Mouse (Mus musculus): ENCODE measurements around the gene Tnpo1. TPM values are rescaled to one million over a fixed set of nuclear protein-coding genes. Genes with fewer than 3 reads are reported as not detected.
"Not testable (repeated sequence)": the region's sequence is repeated elsewhere in the genome, so short reads cannot be mapped to it uniquely, and the experiment has no call there.

The Tnpo1 gene
- polyA plus RNA-seq, 1 experiment from 2014 or later, result 20.3 TPM

DNA sequence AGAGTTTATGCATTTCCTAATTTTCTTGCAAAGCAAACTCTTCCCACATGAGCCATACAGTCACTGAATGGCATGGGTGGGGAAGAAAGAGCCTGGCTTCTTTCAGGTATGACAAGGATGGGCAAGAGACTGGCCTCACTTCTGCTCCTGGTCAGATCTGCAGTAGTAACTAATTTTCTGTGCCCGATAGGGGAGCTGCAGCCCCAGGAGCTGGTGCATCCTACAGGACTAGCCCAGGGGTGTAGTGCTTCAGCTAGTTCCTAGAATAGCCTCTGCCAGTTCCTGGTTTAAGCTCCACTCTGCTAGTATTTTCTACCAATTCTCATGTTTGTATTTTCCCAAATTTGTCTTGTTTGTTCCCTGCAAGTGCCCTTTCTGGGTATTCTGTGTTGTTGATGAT, 92.0 kb downstream of the Tnpo1 start:
- H3K9ac ChIP-seq (replicated peaks; ENCODE audit: low read depth), result no peak overlapping the region
- DNase-seq (ENCODE audit: low spot score), result no peak
- no peaks in the 10 kb centered on the region for H3K36me3 ChIP-seq (ENCODE audit: insufficient read depth, low read length)
- TF ChIP-seq CTCF (IDR thresholded peaks at IDR 0.05) (peak; percentile 33), EP300 (IDR thresholded peaks at IDR 0.05) (no peak)
- no peaks in the 10 kb centered on the region for H3K9me3 ChIP-seq (ENCODE audit: low read length)
- no peaks in the 10 kb centered on the region for H3K27me3 ChIP-seq (replicated peaks; ENCODE audit: insufficient read depth, low read length)
- ATAC-seq, result no peak
- no peak overlapping the region for H3K4me2 ChIP-seq (replicated peaks; ENCODE audit: low read depth, low read length)
- no peak overlapping the region for H3K27ac ChIP-seq (ENCODE audit: low read length)
- no peak overlapping the region for H3K4me3 ChIP-seq (ENCODE audit: low read depth, low read length)
- WGBS, result 61% methylated on average over 1 of the region's 1 CpGs
- H3K4me1 ChIP-seq (ENCODE audit: insufficient read depth, low read depth, low read length), result no peaks in the 10 kb centered on the region

DNA sequence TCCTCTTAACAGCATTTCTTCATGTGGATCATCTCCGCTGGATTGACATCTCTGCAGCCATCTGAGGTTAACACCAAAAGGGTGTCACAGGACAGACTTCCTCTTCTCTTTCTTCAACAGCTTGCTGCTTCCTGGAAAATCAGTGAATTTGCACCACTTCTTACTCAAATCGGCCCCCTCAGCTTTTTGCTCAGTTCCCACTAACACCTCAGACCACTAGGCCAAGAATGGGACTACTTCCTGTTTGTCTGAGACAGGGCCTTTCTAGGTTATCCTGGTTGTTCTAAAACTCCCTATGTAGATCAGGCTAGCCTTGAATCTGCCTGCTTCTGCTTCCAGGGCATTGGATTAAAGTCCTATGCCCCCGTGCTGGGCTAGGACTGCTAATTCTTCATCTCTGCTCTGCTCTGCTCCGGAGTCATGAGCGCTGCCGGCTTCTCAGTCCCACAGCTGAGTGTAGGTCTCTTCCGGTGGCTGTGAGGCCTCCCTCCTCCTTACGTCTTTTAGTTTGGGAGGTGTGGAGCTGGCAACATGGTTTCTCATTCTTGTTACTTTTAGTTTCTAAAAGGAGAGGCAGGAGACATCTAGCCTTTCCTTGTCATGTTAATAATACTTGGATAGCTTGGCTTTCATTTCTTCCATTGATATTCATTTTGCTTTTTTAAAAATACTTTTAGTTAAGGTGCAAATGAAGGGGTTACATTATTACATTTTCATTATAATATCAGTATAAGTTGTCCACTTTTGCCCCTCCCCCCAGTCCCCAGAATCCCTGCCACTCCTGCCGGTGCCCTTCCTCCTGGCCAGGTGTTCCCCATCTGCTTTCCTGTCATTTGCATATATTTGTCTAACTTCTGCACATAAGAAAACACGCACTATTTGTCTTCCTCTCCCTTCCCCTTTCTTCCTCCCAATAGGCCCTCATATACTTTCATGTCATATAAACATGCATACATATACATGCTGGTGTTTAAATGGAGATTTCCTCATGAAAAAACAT, 93.4 kb downstream of the Tnpo1 start:
- 68% methylated on average over 10 of the region's 10 CpGs for WGBS
- ATAC-seq (no peak), DNase-seq (ENCODE audit: low spot score) (no peak)
- no peak overlapping the region for H3K4me3 ChIP-seq (ENCODE audit: low read depth, low read length)
- no peak overlapping the region for H3K27ac ChIP-seq (ENCODE audit: low read length)
- TF ChIP-seq EP300 (IDR thresholded peaks at IDR 0.05) (no peak), CTCF (IDR thresholded peaks at IDR 0.05) (no peak)
- H3K27me3 ChIP-seq (replicated peaks; ENCODE audit: insufficient read depth, low read length), result no peaks in the 10 kb centered on the region
- no peaks in the 10 kb centered on the region for H3K36me3 ChIP-seq (ENCODE audit: insufficient read depth, low read length)
- no peak overlapping the region for H3K4me2 ChIP-seq (replicated peaks; ENCODE audit: low read depth, low read length)
- H3K9ac ChIP-seq (replicated peaks; ENCODE audit: low read depth), result no peak overlapping the region
- H3K9me3 ChIP-seq (ENCODE audit: low read length), result no peaks in the 10 kb centered on the region
- no peaks in the 10 kb centered on the region for H3K4me1 ChIP-seq (ENCODE audit: insufficient read depth, low read depth, low read length)

DNA sequence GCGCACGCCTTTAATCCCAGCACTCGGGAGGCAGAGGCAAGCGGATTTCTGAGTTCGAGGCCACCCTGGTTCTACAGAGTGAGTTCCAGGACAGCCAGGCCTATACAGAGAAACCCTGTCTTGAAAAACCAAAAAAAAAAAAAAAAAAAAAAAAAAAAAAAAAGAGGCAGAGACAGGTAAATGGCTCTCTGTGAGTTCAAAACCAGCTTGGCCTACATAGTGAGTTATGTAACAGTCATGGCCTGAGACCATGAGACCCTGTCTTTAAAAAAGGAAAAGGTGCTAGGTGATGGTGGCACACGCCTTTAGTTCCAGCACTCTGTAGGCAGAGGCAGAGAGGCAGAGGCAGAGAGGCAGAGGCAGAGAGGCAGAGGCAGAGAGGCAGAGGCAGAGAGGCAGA, 97.2 kb downstream of the Tnpo1 start:
- not testable (repeated sequence) for H3K4me2 ChIP-seq (replicated peaks; ENCODE audit: low read depth, low read length); H3K36me3 ChIP-seq (ENCODE audit: insufficient read depth, low read length); ATAC-seq; H3K27ac ChIP-seq (ENCODE audit: low read length); DNase-seq (ENCODE audit: low spot score); H3K4me3 ChIP-seq (ENCODE audit: low read depth, low read length); H3K27me3 ChIP-seq (replicated peaks; ENCODE audit: insufficient read depth, low read length); H3K4me1 ChIP-seq (ENCODE audit: insufficient read depth, low read depth, low read length); H3K9ac ChIP-seq (replicated peaks; ENCODE audit: low read depth); H3K9me3 ChIP-seq (ENCODE audit: low read length)
- 97% methylated on average over 6 of the region's 6 CpGs for WGBS

DNA sequence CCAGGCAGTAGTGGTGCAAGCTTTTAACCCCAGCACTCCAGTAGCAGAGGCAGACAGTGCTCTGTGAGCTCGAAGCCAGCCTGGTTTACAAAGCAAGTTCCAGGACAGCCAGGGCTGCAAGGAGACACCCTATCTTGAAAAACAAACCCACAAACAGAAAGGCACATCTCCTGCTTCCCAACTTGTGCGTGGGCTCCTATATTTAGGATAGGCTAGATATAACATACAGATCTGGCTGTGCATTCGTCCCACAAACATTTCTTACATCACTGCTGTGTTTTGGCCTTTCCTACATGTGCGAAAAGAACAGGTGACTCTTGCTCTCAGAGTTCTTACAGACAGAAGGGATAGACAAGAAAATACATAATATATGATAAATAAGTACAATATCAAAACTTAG, 100.6 kb downstream of the Tnpo1 start:
- 79% methylated on average over 4 of the region's 4 CpGs for WGBS
- no peaks in the 10 kb centered on the region for H3K27me3 ChIP-seq (replicated peaks; ENCODE audit: insufficient read depth, low read length)
- ATAC-seq, result no peak
- H3K4me3 ChIP-seq (ENCODE audit: low read depth, low read length), result no peak overlapping the region
- DNase-seq (ENCODE audit: low spot score), result no peak
- H3K4me1 ChIP-seq (ENCODE audit: insufficient read depth, low read depth, low read length), result no peaks in the 10 kb centered on the region
- no peaks in the 10 kb centered on the region for H3K9me3 ChIP-seq (ENCODE audit: low read length)
- no peak overlapping the region for H3K27ac ChIP-seq (ENCODE audit: low read length)
- H3K36me3 ChIP-seq (ENCODE audit: insufficient read depth, low read length), result no peaks in the 10 kb centered on the region
- H3K4me2 ChIP-seq (replicated peaks; ENCODE audit: low read depth, low read length), result no peak overlapping the region
- H3K9ac ChIP-seq (replicated peaks; ENCODE audit: low read depth), result no peak overlapping the region
- TF ChIP-seq CTCF (IDR thresholded peaks at IDR 0.05) (no peak), EP300 (IDR thresholded peaks at IDR 0.05) (no peak)

DNA sequence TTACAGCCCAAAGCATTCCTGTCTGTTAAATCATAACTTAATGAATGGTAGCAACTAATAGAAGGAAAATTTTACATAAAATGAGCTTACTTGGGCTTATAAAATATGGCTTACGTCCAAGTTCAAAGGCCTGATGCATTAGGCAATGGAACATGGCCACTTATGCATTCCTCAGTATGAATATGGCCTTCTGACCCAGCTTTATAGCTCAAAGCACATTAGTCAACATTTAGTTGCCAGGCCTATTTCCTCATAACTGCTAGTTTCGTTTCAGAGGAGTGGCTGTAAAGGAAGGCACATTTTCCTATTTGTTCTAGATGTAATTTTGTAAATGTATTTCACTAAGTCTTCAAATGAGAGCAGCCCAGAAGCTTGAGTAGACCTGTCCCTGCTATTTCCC, 107.1 kb downstream of the Tnpo1 start:
- Histone ChIP-seq H3K4me3 (ENCODE audit: low read depth, low read length) (no peak overlapping the region), H3K36me3 (ENCODE audit: insufficient read depth, low read length) (no peaks in the 10 kb centered on the region), H3K4me2 (replicated peaks; ENCODE audit: low read depth, low read length) (no peak overlapping the region), H3K4me1 (ENCODE audit: insufficient read depth, low read depth, low read length) (peaks cover 10% of the 10 kb centered on the region; the same call in 1 of the 2 replicates), H3K27me3 (replicated peaks; ENCODE audit: insufficient read depth, low read length) (no peaks in the 10 kb centered on the region), H3K9ac (replicated peaks; ENCODE audit: low read depth) (no peak overlapping the region), H3K27ac (ENCODE audit: low read length) (peak overlapping the region; percentile 51), H3K9me3 (ENCODE audit: low read length) (no peaks in the 10 kb centered on the region)
- 24% methylated on average over 2 of the region's 2 CpGs for WGBS
- no peak for TF ChIP-seq CTCF (IDR thresholded peaks at IDR 0.05)
- TF ChIP-seq EP300 (IDR thresholded peaks at IDR 0.05), result peak; percentile 96
- peak; percentile 96 for DNase-seq (ENCODE audit: low spot score)
- ATAC-seq, result 0 out of 2 replicates have a peak, but pooled peaks have one; percentile 6

DNA sequence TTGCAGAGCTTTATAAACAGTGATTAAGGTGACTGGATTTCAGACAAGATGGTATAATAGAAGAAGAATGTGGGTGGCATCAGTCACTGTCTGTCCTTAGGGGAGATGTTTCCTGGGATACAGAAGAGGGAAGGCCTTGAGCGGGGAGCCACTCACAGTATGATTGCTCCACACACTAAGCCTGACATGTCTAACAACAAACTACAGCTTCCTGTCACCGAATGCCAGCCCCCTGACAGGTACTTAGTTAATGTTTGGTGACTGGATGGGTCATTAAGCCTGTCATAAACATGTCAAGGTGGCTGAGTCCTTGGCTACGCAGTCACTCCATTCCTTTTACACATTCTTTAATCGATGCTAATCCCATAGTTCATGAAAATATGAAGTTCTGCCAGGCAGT, 108.0 kb downstream of the Tnpo1 start:
- Histone ChIP-seq H3K27ac (ENCODE audit: low read length) (peak overlapping the region; percentile 9; the same call in 1 of the 2 replicates), H3K4me3 (ENCODE audit: low read depth, low read length) (no peak overlapping the region), H3K4me1 (ENCODE audit: insufficient read depth, low read depth, low read length) (peaks cover 10% of the 10 kb centered on the region; the same call in 1 of the 2 replicates), H3K9me3 (ENCODE audit: low read length) (no peaks in the 10 kb centered on the region), H3K9ac (replicated peaks; ENCODE audit: low read depth) (no peak overlapping the region), H3K4me2 (replicated peaks; ENCODE audit: low read depth, low read length) (no peak overlapping the region), H3K27me3 (replicated peaks; ENCODE audit: insufficient read depth, low read length) (no peaks in the 10 kb centered on the region), H3K36me3 (ENCODE audit: insufficient read depth, low read length) (no peaks in the 10 kb centered on the region)
- no peak for DNase-seq (ENCODE audit: low spot score)
- no peak for ATAC-seq
- TF ChIP-seq CTCF (IDR thresholded peaks at IDR 0.05) (no peak), EP300 (IDR thresholded peaks at IDR 0.05) (no peak)
- WGBS, result 60% methylated on average over 4 of the region's 4 CpGs

Data from lung, postnatal 0 days (tissue).